Mouse (Mus musculus) heart, embryonic 11.5 days (tissue): ENCODE data around the gene Fxyd3. TPM values are rescaled to one million over a fixed set of nuclear protein-coding genes. Genes with fewer than 3 reads are reported as not detected.

Experiments used
- ATAC-seq: fragments of 200-750 bp; cut with Nextera tagmentation; replicated peaks from 2 replicates; pipeline ENCODE4 v1.8.0; 2017; ENCODE audit warnings: moderate library complexity; ENCODE audit not compliant: insufficient number of reproducible peaks, low FRiP score, low TSS enrichment
- H3K27ac ChIP-seq: fragments of 300-500 bp; sonication (generic); 2 replicates; pipeline ENCODE4 v1.5.1; 2014; ENCODE audit warnings: mild to moderate bottlenecking, low read depth, low read length
- H3K27me3 ChIP-seq: fragments of 300-500 bp; sonication (generic); 2 replicates; pipeline ENCODE4 v1.6.1; 2014; ENCODE audit warnings: mild to moderate bottlenecking, low read length, mixed read lengths; ENCODE audit not compliant: control insufficient read depth, insufficient read depth
- H3K36me3 ChIP-seq: fragments of 300-500 bp; sonication (generic); 2 replicates; pipeline ENCODE4 v1.6.1; 2014; ENCODE audit warnings: mild to moderate bottlenecking, low read length, moderate library complexity, mixed read lengths; ENCODE audit not compliant: control insufficient read depth, insufficient read depth
- H3K4me1 ChIP-seq: fragments of 300-500 bp; sonication (generic); 2 replicates; pipeline ENCODE4 v1.6.1; 2014; ENCODE audit warnings: low read length; ENCODE audit not compliant: control insufficient read depth, insufficient read depth
- H3K4me2 ChIP-seq: fragments of 300-500 bp; sonication (generic); 2 replicates; pipeline ENCODE4 v1.6.1; 2014; ENCODE audit warnings: mild to moderate bottlenecking, moderate library complexity
- H3K4me3 ChIP-seq: fragments of 300-500 bp; sonication (generic); 2 replicates; pipeline ENCODE4 v1.5.1; 2014; ENCODE audit warnings: low read depth, low read length
- H3K9ac ChIP-seq: fragments of 300-500 bp; sonication (generic); 2 replicates; pipeline ENCODE4 v1.6.1; 2014; ENCODE audit warnings: mild to moderate bottlenecking, low read depth, low read length, moderate library complexity
- H3K9me3 ChIP-seq: fragments of 300-500 bp; sonication (generic); replicated peaks from 2 replicates; pipeline ENCODE4 v1.6.1; 2016; ENCODE audit warnings: low read length; ENCODE audit not compliant: control insufficient read depth
- WGBS: fragments of 180-500 bp; shearing (Covaris S2); extraction: QIAGEN DNeasy Blood & Tissue Kit; methylation state at CpG from one replicate; pipeline ENCODE4 v1.1.7; 2014; ENCODE audit not compliant: insufficient replicate concordance; 5-methylcytosine and 5-hydroxymethylcytosine counted together
- polyA plus RNA-seq: library from polyadenylated mRNA; unstranded; fragments of >200 nt; fragmentation: Nextera tagmentation; extraction: Ambion mirVana; gene quantifications from 2 replicates; pipeline ENCODE4 v1.2.1, GENCODE M21; 2014

The Fxyd3 gene
- polyA plus RNA-seq, 1 experiment from 2014 or later: 1.8 TPM

GRCm38 (mm10) chr7:31116721-31117145 is 40.2 kb upstream of the Fxyd3 start:
- H3K4me1 ChIP-seq: peaks cover 23% of the 10 kb centered on the region
- WGBS: 36% methylated on average over 16 of the region's 16 CpGs
- no peak overlapping the region for H3K4me3 ChIP-seq
- H3K27me3 ChIP-seq: no peaks in the 10 kb centered on the region; the same call in 1 of the 2 replicates
- H3K27ac ChIP-seq: 0 out of 2 replicates have a peak overlapping the region, but pooled peaks have one; percentile 78
- H3K9me3 ChIP-seq: no peaks in the 10 kb centered on the region
- no peak overlapping the region for H3K9ac ChIP-seq
- peak; percentile 40; the same call in 1 of the 2 replicates for ATAC-seq
- peak overlapping the region; percentile 2; the same call in 1 of the 2 replicates for H3K4me2 ChIP-seq
- H3K36me3 ChIP-seq: no peaks in the 10 kb centered on the region

GRCm38 (mm10) chr7:31115587-31116043 is 39.1 kb upstream of the Fxyd3 start:
- peak; percentile 41 for ATAC-seq
- 11% methylated on average over 17 of the region's 17 CpGs for WGBS
- Histone ChIP-seq H3K4me2 (peak overlapping the region; percentile 45), H3K36me3 (no peaks in the 10 kb centered on the region), H3K27ac (peak overlapping the region; percentile 78), H3K4me3 (no peak overlapping the region), H3K27me3 (no peaks in the 10 kb centered on the region; the same call in 1 of the 2 replicates), H3K4me1 (peaks cover 27% of the 10 kb centered on the region), H3K9me3 (no peaks in the 10 kb centered on the region), H3K9ac (peak overlapping the region; percentile 56; the same call in 1 of the 2 replicates)

- 13% methylated on average over 13 of the region's 15 CpGs for WGBS
- no peaks in the 10 kb centered on the region for H3K36me3 ChIP-seq
- peaks cover 27% of the 10 kb centered on the region for H3K4me1 ChIP-seq
- no peaks in the 10 kb centered on the region; the same call in 1 of the 2 replicates for H3K27me3 ChIP-seq
- H3K27ac ChIP-seq: peak within 1 kb of the TSS; percentile 78
- H3K4me2 ChIP-seq: peak within 1 kb of the TSS; percentile 45
- no peak within 1 kb of the TSS for H3K4me3 ChIP-seq
- ATAC-seq: 0 out of 2 replicates have a peak, but pooled peaks have one; percentile 6
- H3K9me3 ChIP-seq: no peaks in the 10 kb centered on the region
- peak within 1 kb of the TSS; percentile 56; the same call in 1 of the 2 replicates for H3K9ac ChIP-seq
Measured at GRCm38 (mm10) chr7:31115182-31115581, 38.7 kb upstream of the Fxyd3 start, which contains the start of gene Hpn. Hpn (minus strand) TSS chr7:31115290.

DNA sequence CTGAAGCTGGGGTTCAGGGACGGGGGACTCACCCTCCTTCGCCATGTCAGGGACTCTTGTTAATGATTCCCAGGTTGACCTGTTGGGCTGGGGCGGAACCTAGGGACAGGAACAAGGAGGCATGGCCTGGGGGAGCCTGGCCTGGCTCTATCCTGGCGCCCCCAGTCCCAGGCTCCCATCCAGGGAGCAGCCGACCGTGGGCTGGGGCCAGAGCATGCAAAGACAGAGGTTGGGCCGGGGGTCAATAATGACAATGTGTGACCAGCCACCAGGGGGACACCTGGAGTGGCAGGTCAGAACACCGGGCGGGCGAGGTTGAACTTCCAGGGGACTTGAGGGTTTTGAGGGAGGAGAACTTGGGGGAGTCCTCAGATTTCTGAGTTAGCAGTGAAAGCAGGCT is 38.1 kb upstream of the Fxyd3 start:
- no peak overlapping the region for H3K4me3 ChIP-seq
- H3K9ac ChIP-seq: no peak overlapping the region
- peak overlapping the region; percentile 45; the same call in 1 of the 2 replicates for H3K4me2 ChIP-seq
- no peaks in the 10 kb centered on the region for H3K36me3 ChIP-seq
- no peaks in the 10 kb centered on the region for H3K9me3 ChIP-seq
- peaks cover 27% of the 10 kb centered on the region for H3K4me1 ChIP-seq
- no peak overlapping the region for H3K27ac ChIP-seq
- H3K27me3 ChIP-seq: no peaks in the 10 kb centered on the region; the same call in 1 of the 2 replicates
- WGBS: 51% methylated on average over 10 of the region's 10 CpGs
- ATAC-seq: no peak

GRCm38 (mm10) chr7:31113800-31114199 is 37.3 kb upstream of the Fxyd3 start:
- H3K4me3 ChIP-seq: no peak overlapping the region
- no peak overlapping the region for H3K4me2 ChIP-seq
- H3K9me3 ChIP-seq: no peaks in the 10 kb centered on the region
- no peak overlapping the region for H3K9ac ChIP-seq
- peaks cover 32% of the 10 kb centered on the region for H3K4me1 ChIP-seq
- H3K27me3 ChIP-seq: no peaks in the 10 kb centered on the region
- WGBS: 72% methylated on average over 6 of the region's 6 CpGs
- ATAC-seq: no peak
- H3K27ac ChIP-seq: no peak overlapping the region
- no peaks in the 10 kb centered on the region for H3K36me3 ChIP-seq

GRCm38 (mm10) chr7:31112036-31112435 is 35.5 kb upstream of the Fxyd3 start:
- ATAC-seq: no peak
- no peaks in the 10 kb centered on the region for H3K36me3 ChIP-seq
- H3K4me3 ChIP-seq: no peak overlapping the region
- H3K27ac ChIP-seq: peak overlapping the region; percentile 59
- 39% methylated on average over 4 of the region's 4 CpGs for WGBS
- peaks cover 32% of the 10 kb centered on the region for H3K4me1 ChIP-seq
- H3K4me2 ChIP-seq: no peak overlapping the region
- no peaks in the 10 kb centered on the region for H3K9me3 ChIP-seq
- no peaks in the 10 kb centered on the region for H3K27me3 ChIP-seq
- 0 out of 2 replicates have a peak overlapping the region, but pooled peaks have one; percentile 46 for H3K9ac ChIP-seq

DNA sequence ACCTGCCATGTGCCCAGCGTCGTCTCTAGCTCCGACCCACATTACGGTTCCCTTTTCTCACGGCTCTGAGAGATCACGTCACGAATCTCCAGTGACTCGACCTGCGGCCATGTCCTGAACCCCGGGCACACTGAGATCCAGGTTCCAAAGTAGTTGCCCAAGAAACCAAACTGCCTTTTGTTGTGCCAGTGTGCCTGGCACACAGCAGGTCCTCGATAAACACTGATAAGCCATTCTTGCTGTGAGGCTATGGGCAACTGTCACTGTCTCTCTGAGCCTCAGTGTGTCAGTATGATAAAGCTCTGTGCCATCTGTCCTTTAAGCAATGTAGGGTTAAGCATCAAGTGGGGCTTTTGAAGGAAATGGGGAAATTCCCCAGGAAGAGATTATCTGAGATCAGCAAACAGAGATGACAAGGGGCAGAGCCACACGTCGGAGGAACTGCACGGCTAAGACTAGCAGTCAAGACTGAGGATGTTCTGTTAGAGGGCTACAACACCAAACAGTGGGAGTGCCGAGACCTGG is 34.4 kb upstream of the Fxyd3 start:
- Histone ChIP-seq H3K4me3 (no peak overlapping the region), H3K9me3 (no peaks in the 10 kb centered on the region), H3K9ac (no peak overlapping the region), H3K4me1 (peaks cover 25% of the 10 kb centered on the region), H3K36me3 (no peaks in the 10 kb centered on the region), H3K4me2 (no peak overlapping the region), H3K27me3 (no peaks in the 10 kb centered on the region), H3K27ac (no peak overlapping the region)
- ATAC-seq: no peak
- WGBS: 69% methylated on average over 15 of the region's 15 CpGs

DNA sequence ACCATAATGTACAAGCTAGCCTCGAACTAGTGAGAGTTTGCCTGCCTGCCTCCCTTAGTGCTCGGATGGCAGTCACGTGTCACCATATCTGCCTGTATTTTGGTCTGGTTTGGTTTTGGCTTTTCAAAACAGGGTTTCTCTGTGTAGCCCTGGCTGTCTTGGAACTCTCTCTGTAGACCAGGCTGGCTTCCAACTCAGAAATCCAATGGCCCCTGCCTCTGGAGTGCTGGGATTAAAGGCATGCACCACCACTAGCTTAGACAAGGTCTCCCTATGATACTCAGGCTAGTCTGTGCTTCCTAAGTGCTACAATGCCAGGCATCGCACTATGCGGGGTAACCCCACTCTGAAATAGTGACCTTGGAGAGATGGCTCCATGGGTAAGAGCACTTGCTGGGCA is 33.3 kb upstream of the Fxyd3 start:
- Histone ChIP-seq H3K27ac (no peak overlapping the region), H3K4me3 (no peak overlapping the region), H3K9ac (no peak overlapping the region), H3K4me1 (peaks cover 18% of the 10 kb centered on the region), H3K36me3 (no peaks in the 10 kb centered on the region), H3K4me2 (no peak overlapping the region), H3K9me3 (no peaks in the 10 kb centered on the region), H3K27me3 (no peaks in the 10 kb centered on the region)
- WGBS: 74% methylated on average over 5 of the region's 5 CpGs
- no peak for ATAC-seq

- WGBS: 49% methylated on average over 7 of the region's 7 CpGs
- no peak for ATAC-seq
- Histone ChIP-seq H3K27me3 (no peaks in the 10 kb centered on the region), H3K27ac (no peak overlapping the region), H3K4me3 (no peak overlapping the region), H3K9ac (no peak overlapping the region), H3K4me1 (peaks cover 16% of the 10 kb centered on the region), H3K36me3 (no peaks in the 10 kb centered on the region), H3K9me3 (no peaks in the 10 kb centered on the region), H3K4me2 (no peak overlapping the region)
Measured at GRCm38 (mm10) chr7:31109091-31109490, 32.6 kb upstream of the Fxyd3 start.
